Mouse (Mus musculus) G1E-ER4 (cell line): ENCODE data around the gene Magea5. TPM values are rescaled to one million over a fixed set of nuclear protein-coding genes. Genes with fewer than 3 reads are reported as not detected.
"Not testable (repeated sequence)": the region's sequence is repeated elsewhere in the genome, so short reads cannot be mapped to it uniquely, and the experiment has no call there.

Experiments
- GATA1 ChIP-seq: IDR thresholded peaks from one replicate; pipeline ENCODE4 v1.8.0; 2012; ENCODE audit warnings: low read length, inconsistent platforms
- polyA plus RNA-seq: library from polyadenylated mRNA; stranded (reverse); fragments of >175 nt; gene quantifications from 2 replicates; pipeline ENCODE4 v1.2.3, GENCODE M21; 2012

Magea5 gene
- polyA plus RNA-seq: not detected in 2 replicates

DNA sequence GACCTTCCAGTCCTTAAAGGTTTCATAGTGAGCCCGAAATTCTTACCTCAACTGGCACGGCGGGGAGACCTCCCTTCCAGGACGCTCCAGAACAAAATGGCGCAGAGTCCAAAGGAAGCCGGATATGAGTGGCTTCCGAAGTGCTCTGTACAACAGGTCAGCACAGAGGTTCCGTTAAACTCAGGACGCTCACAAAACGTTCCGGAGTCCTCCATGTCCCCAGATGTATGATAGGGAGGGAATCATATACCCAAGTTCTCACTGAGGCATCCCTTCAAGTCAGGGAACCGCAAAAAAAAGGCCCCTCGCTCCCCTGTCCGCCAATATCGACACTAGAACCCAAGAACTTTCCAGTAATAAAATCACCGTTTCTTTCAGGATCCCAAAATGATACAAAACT is at the start of gene Magea5:
Magea5 (minus strand) TSS at position 101 of the 400 bp plus-strand sequence.
- not testable (repeated sequence) for TF ChIP-seq GATA1

DNA sequence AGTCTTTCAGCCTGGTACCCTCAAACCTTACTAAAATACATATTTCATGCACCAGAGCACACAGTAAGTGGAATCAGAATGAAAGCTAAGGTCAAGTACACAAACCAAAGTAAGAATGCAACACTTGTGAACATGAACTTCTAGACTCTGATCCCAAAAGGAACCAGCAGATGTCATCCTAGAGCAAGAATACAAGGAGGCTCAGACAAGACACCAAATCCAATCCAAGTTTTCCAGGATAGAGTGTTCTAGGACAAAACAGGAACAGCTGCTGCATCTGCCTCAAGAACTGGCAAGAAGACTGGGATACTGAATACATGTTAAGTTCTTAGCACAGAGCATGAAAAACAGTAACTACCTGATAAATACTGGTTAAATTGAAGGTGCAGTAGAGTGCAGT is 35.1 kb upstream of the Magea5 start:
- no peak for TF ChIP-seq GATA1

DNA sequence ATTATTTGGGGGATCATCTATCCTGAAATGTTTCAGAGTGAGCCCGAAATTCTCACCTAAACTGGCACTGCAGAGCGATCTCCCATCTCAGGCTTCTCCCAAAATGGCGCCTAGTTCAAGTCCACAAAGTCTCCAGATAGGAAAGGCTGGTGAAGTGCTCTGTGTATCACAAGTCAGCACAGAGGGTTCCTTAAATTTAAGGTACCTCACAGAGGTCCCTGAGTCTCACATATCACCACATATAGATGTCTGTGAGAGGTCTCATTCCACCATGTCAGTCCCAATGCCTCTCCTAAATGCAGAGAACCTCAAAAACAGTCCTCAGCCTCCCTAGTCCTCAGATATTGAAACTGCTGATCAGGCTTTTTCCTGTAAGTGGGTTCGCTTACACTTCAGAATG is 30.6 kb upstream of the Magea5 start, which contains the start of gene Magea2:
Magea2 (minus strand) TSS at position 101 of the 400 bp plus-strand sequence.
- TF ChIP-seq GATA1: not testable (repeated sequence)

DNA sequence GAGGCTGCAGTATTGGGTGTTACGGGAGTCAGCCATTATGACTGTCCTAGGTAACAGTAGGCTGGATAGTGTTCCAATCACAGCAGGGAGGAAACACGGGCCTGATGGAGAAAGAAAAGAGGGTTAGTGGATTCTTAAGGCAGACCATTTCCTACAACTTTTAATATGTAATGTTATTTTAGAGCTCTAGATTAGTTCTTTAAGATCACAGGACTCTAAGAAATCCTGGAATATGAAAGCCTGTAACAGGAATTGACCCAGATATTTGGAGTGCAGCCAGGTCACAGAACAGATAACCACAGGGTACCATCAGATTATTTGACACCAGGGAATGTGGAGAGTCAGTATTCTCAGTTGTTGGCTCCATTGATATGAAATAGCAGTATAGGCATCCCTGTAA is 26.7 kb upstream of the Magea5 start, which contains the start of gene Magea1:
Magea1 (minus strand) TSS at position 101 of the 400 bp plus-strand sequence.
- not testable (repeated sequence) for TF ChIP-seq GATA1

Other genes starting within 250 kb of the Magea5 start
- gene Cldn34b1, start 172.9 kb downstream of the Magea5 start, polyA plus RNA-seq: not detected in 2 replicates
- gene Magea6, start 127.2 kb downstream of the Magea5 start, polyA plus RNA-seq: not detected in 2 replicates
- not detected in 2 replicates for gene Magea3, start 113.6 kb downstream of the Magea5 start, polyA plus RNA-seq
- not detected in 2 replicates for gene Magea8, start 67.3 kb downstream of the Magea5 start, polyA plus RNA-seq
- not detected in 2 replicates for gene Magea1, start 26.6 kb upstream of the Magea5 start, polyA plus RNA-seq
- gene Magea2, start 30.5 kb upstream of the Magea5 start, polyA plus RNA-seq: not detected in 2 replicates
- not detected in 2 replicates for gene Cldn34b2, start 65.3 kb upstream of the Magea5 start, polyA plus RNA-seq
- gene Sat1, start 153.3 kb upstream of the Magea5 start, polyA plus RNA-seq: 1.7 and 11.1 TPM in 2 replicates
- gene Acot9, start 199.3 kb upstream of the Magea5 start, polyA plus RNA-seq: 0.94 and 5.1 TPM in 2 replicates